Mouse (Mus musculus) bone marrow macrophage, adult 2 months (primary cell): ENCODE measurements at regions not wholly inside any gene's neighbourhood (a gene's known extent, or its start where the extent isn't known, plus 50 kb on each side); places are given as distances from the start of the nearest gene placed in this dataset.

Source experiments
- H3K27ac ChIP-seq: 2 replicates; pipeline ENCODE4 v1.5.1; 2012; ENCODE audit warnings: low read depth, low read length; ENCODE audit not compliant: insufficient read depth
- H3K4me1 ChIP-seq: 2 replicates; pipeline ENCODE4 v1.6.1; 2012; ENCODE audit warnings: low read length; ENCODE audit not compliant: control insufficient read depth, insufficient read depth
- H3K4me3 ChIP-seq: 2 replicates; pipeline ENCODE4 v1.5.1; 2012; ENCODE audit warnings: mild to moderate bottlenecking, low read length, moderate library complexity; ENCODE audit not compliant: insufficient read depth
- CTCF ChIP-seq: IDR thresholded peaks from 2 replicates; pipeline ENCODE4 v1.5.1; 2012; ENCODE audit warnings: low read depth, mild to moderate bottlenecking, low read length, moderate library complexity
- POLR2A ChIP-seq: IDR thresholded peaks from 2 replicates; pipeline ENCODE4 v1.6.1; 2012; ENCODE audit warnings: mild to moderate bottlenecking, low read depth, low read length, borderline replicate concordance

DNA sequence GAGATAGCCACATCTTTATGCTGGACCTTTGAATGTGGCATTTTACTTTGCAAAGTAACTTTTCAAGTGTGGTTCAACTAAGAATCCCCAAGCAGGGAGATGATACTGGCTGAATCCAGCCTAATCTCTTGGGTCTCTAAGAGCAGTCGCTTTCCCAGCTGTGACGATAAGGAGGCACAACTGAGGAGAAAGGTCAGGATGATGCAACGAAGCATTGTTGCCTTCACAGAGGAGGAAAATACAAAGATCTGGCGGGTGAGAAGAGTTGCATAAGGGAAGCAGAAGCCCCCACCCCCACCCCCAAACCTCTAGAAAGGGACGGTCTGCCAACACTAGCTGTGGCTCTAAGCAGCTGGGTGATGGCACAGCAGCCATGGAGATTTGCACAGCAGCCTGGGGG, 2298.6 kb upstream of the Gm7489 start:
- no peak overlapping the region for H3K27ac ChIP-seq
- TF ChIP-seq CTCF (no peak), POLR2A (no peak)
- H3K4me1 ChIP-seq, result no peaks in the 10 kb centered on the region
- H3K4me3 ChIP-seq, result no peak overlapping the region

GRCm38 (mm10) chr15:51591406-51592068, 2293.2 kb upstream of the Gm7489 start:
- Histone ChIP-seq H3K27ac (no peak overlapping the region), H3K4me1 (no peaks in the 10 kb centered on the region), H3K4me3 (no peak overlapping the region)
- TF ChIP-seq CTCF (no peak), POLR2A (no peak)

DNA sequence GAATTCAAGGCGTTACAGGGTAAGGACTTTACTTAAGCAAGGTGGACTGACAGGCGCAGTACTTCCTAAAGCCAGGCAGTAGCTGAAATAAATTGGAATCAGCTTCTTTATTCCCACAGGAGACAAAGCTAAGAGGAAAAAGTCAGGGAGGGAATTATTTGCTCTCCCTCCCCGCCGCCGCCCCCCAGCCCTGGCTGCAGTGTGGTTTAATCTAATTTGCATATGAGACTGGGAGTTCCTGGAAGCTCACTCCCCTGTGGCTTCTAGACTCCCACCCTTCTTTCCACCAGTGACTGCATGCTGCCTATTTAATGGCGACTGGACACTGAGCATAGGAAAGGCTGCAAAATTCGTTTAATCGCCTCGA, 2292.7 kb upstream of the Gm7489 start:
- Histone ChIP-seq H3K27ac (no peak overlapping the region), H3K4me1 (no peaks in the 10 kb centered on the region), H3K4me3 (no peak overlapping the region)
- TF ChIP-seq CTCF, result no peak
- no peak for TF ChIP-seq POLR2A

DNA sequence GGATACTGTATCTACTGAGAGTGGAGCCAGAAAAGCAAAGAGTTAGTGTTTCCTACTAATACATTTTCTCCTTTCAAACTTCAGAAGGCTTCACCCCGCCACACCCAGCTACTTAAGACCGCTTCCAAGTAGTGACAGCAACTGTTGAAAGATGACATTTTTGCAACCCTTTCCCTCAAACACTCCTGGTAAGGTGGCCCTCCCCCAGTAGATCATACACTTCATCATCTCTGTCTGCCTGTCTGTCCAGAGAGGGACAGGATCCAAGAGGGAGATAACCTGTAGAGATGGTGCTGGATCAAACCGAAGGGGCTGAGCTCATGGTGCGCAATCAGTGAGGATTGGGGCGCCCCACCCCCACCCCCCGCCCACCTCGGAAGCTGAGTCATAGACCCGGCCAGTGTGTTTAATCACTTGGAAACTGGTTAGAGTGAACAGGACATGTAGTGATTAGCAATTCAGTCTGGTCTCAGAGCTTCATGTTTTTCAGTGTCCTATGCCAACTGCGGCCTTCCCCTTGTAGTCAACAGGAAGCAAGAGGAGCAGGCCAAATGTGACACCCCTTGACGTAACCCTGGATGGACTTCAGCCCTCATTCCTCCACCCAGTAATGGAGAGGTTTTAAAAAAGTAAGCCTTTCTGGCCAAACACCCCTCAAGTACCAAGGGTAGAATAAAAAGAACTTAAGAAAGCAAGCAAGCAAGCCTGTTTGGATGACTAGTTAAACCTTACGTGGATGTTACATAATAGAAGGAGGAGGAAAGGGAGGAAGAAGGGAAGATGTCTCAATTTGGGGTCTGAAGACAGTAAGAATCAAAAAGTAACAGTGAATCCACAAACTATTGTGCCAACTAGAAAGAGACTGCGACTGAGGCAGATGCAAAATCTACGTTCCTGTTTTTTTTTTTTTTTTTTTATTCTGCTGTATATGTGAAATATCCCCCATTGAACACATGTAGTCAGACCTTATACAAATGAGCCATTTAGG, 2291.9 kb upstream of the Gm7489 start:
- Histone ChIP-seq H3K4me3 (no peak overlapping the region), H3K27ac (no peak overlapping the region), H3K4me1 (no peaks in the 10 kb centered on the region)
- TF ChIP-seq POLR2A, result no peak
- TF ChIP-seq CTCF, result no peak

GRCm38 (mm10) chr15:51594060-51594459, 2290.6 kb upstream of the Gm7489 start:
- Histone ChIP-seq H3K27ac (no peak overlapping the region), H3K4me3 (no peak overlapping the region), H3K4me1 (no peaks in the 10 kb centered on the region)
- no peak for TF ChIP-seq POLR2A
- TF ChIP-seq CTCF, result no peak

GRCm38 (mm10) chr15:51595655-51596054, 2289.1 kb upstream of the Gm7489 start:
- Histone ChIP-seq H3K4me3 (no peak overlapping the region), H3K4me1 (no peaks in the 10 kb centered on the region), H3K27ac (no peak overlapping the region)
- TF ChIP-seq CTCF (no peak), POLR2A (no peak)

DNA sequence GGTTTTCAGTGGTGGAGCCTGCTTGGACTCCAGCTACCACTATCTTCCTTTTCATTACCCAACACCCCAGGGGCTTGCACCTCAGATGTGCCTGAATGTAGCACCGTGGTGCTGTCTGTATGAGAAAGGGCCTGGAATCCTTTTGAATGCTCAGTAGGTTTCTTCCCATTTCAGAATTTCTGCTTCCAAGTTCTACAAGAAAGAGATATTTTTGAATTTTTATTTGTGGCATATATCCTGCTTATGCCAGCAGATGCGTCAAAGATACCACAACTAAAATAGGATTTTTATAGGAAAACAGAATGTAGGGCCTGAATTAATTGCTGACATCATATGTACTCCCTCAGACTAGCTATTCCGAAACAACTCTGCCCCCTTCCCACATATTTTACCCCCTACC, 2286.9 kb upstream of the Gm7489 start:
- no peak overlapping the region for H3K27ac ChIP-seq
- H3K4me3 ChIP-seq, result no peak overlapping the region
- H3K4me1 ChIP-seq, result no peaks in the 10 kb centered on the region
- TF ChIP-seq CTCF (no peak), POLR2A (no peak)

GRCm38 (mm10) chr15:51601128-51601855, 2283.4 kb upstream of the Gm7489 start:
- H3K4me1 ChIP-seq, result no peaks in the 10 kb centered on the region
- H3K27ac ChIP-seq, result no peak overlapping the region
- TF ChIP-seq POLR2A, result no peak
- TF ChIP-seq CTCF, result no peak
- no peak overlapping the region for H3K4me3 ChIP-seq

- no peaks in the 10 kb centered on the region for H3K4me1 ChIP-seq
- no peak overlapping the region for H3K27ac ChIP-seq
- TF ChIP-seq CTCF (no peak), POLR2A (no peak)
- no peak overlapping the region for H3K4me3 ChIP-seq
These were observed 2263.3 kb upstream of the Gm7489 start for GRCm38 (mm10) chr15:51621455-51621854.

DNA sequence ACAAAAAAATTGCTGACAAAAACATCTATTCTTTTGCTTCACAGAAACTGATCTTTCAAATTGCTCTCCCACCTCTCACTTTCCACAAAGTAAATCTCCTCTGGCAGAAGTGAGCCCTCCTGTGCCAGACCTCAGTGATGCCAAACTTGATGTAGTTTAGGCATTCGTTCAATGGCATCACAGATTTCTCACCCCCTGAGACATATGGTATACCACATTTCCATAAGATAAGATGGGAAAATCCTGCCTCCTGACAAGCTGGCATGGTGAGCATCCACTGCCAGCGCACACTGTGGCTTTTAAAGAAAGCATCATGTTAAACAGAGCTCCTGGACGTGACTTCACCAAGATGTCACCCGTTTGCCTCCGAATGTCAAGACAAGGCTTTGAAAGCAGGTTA, 2257.2 kb upstream of the Gm7489 start:
- Histone ChIP-seq H3K4me1 (no peaks in the 10 kb centered on the region), H3K4me3 (no peak overlapping the region), H3K27ac (no peak overlapping the region)
- no peak for TF ChIP-seq CTCF
- TF ChIP-seq POLR2A, result no peak
